8 mouse cellular contexts compared by ENCODE assay signal in genomic region chrX:94213384-94213783, GRCm38 (mm10). TPM values are rescaled to one million over a fixed set of nuclear protein-coding genes. Genes with fewer than 3 reads are reported as not detected.
DNase-seq lines count a peak whose midpoint lies in the region; ATAC-seq and TF ChIP-seq lines count a peak whose summit lies in the region.

No protein-coding gene starts in this region.

- DNase-seq in lung, embryonic 14.5 days = no peak
- DNase-seq in lung, postnatal 14 days = no peak
- DNase-seq in limb, embryonic 14.5 days (ENCODE audit: low spot score) = no peak
- no peak for DNase-seq in gastrocnemius, postnatal 10 days
- no peak for DNase-seq in spleen, adult 12 weeks (ENCODE audit: low spot score)

- WGBS in lung, embryonic 14.5 days = 5% methylated on average over 7 of the region's 7 CpGs
- 16% methylated on average over 7 of the region's 7 CpGs for WGBS in forebrain, embryonic 13.5 days
- 16% methylated on average over 7 of the region's 7 CpGs for WGBS in limb, embryonic 14.5 days
- 9% methylated on average over 7 of the region's 7 CpGs for WGBS in stomach, embryonic 14.5 days

- no peaks in the 10 kb centered on the region for H3K27me3 ChIP-seq in lung, embryonic 14.5 days (ENCODE audit: insufficient read depth, low read length)
- H3K27me3 ChIP-seq in forebrain, embryonic 13.5 days = no peaks in the 10 kb centered on the region
- no peaks in the 10 kb centered on the region for H3K27me3 ChIP-seq in limb, embryonic 14.5 days (ENCODE audit: control insufficient read depth, insufficient read depth, low read length)
- H3K27me3 ChIP-seq in stomach, embryonic 14.5 days (ENCODE audit: control insufficient read depth, insufficient read depth, low read length) = no peaks in the 10 kb centered on the region

- TF ChIP-seq POLR2A in limb, embryonic 14.5 days (IDR thresholded peaks at IDR 0.05; ENCODE audit: borderline replicate concordance, extremely low read depth, insufficient read depth, insufficient read length) = no peak

- peak; percentile 28; the same call in 1 of the 2 replicates for ATAC-seq in lung, embryonic 14.5 days (ENCODE audit: insufficient read depth)
- ATAC-seq in activated CD4-positive, CD25-positive, alpha-beta regulatory T cell, adult 4 months = peak; percentile 26
- no peak for ATAC-seq in forebrain, embryonic 13.5 days
- no peak for ATAC-seq in limb, embryonic 14.5 days (ENCODE audit: low FRiP score, low read depth)
- no peak for ATAC-seq in stomach, embryonic 14.5 days (ENCODE audit: insufficient number of reproducible peaks, insufficient read depth, low FRiP score, low read depth)

- TF ChIP-seq CTCF in lung, embryonic 14.5 days (IDR thresholded peaks at IDR 0.05; ENCODE audit: low read depth) = peak; percentile 11; the same call in 1 of the 2 replicates

- H3K9ac ChIP-seq in lung, embryonic 14.5 days = no peak overlapping the region
- peak overlapping the region; percentile 48 for H3K9ac ChIP-seq in forebrain, embryonic 13.5 days
- H3K9ac ChIP-seq in limb, embryonic 14.5 days (ENCODE audit: low read depth, low read length, severe bottlenecking) = 0 out of 2 replicates have a peak overlapping the region, but pooled peaks have one; percentile 81
- H3K9ac ChIP-seq in stomach, embryonic 14.5 days (replicated peaks; ENCODE audit: low read depth, low read length) = no peak overlapping the region

- peak overlapping the region; percentile 79; the same call in 1 of the 2 replicates for H3K27ac ChIP-seq in lung, embryonic 14.5 days (ENCODE audit: low read depth)
- peak overlapping the region; percentile 68; the same call in 1 of the 2 replicates for H3K27ac ChIP-seq in forebrain, embryonic 13.5 days
- H3K27ac ChIP-seq in limb, embryonic 14.5 days (replicated peaks; ENCODE audit: low read depth, low read length) = no peak overlapping the region; the same call in 1 of the 2 replicates
- no peak overlapping the region for H3K27ac ChIP-seq in stomach, embryonic 14.5 days (ENCODE audit: low read length)

- no peaks in the 10 kb centered on the region for H3K4me1 ChIP-seq in lung, embryonic 14.5 days (ENCODE audit: insufficient read depth)
- no peaks in the 10 kb centered on the region for H3K4me1 ChIP-seq in forebrain, embryonic 13.5 days
- H3K4me1 ChIP-seq in limb, embryonic 14.5 days (ENCODE audit: control insufficient read depth, insufficient read depth, low read length) = no peaks in the 10 kb centered on the region
- H3K4me1 ChIP-seq in stomach, embryonic 14.5 days (ENCODE audit: control insufficient read depth, insufficient read depth, low read length) = no peaks in the 10 kb centered on the region

- no peaks in the 10 kb centered on the region for H3K9me3 ChIP-seq in lung, embryonic 14.5 days (ENCODE audit: low read depth, low read length)
- H3K9me3 ChIP-seq in forebrain, embryonic 13.5 days (replicated peaks) = no peaks in the 10 kb centered on the region
- H3K9me3 ChIP-seq in limb, embryonic 14.5 days (ENCODE audit: control insufficient read depth, low read length) = no peaks in the 10 kb centered on the region
- no peaks in the 10 kb centered on the region for H3K9me3 ChIP-seq in stomach, embryonic 14.5 days (ENCODE audit: control insufficient read depth, low read depth, low read length)

- peaks cover 20% of the 10 kb centered on the region for H3K36me3 ChIP-seq in lung, embryonic 14.5 days (ENCODE audit: insufficient read depth)
- H3K36me3 ChIP-seq in forebrain, embryonic 13.5 days (ENCODE audit: poor library complexity, severe bottlenecking) = peaks cover 22% of the 10 kb centered on the region
- H3K36me3 ChIP-seq in limb, embryonic 14.5 days (ENCODE audit: control insufficient read depth, insufficient read depth, low read length) = peaks cover 14% of the 10 kb centered on the region
- H3K36me3 ChIP-seq in stomach, embryonic 14.5 days (ENCODE audit: control insufficient read depth, insufficient read depth, low read length) = peaks cover 6% of the 10 kb centered on the region

- H3K4me3 ChIP-seq in lung, embryonic 14.5 days (ENCODE audit: low read depth, low read length) = peak overlapping the region; percentile 74
- peak overlapping the region; percentile 74 for H3K4me3 ChIP-seq in forebrain, embryonic 13.5 days
- peak overlapping the region; percentile 76 for H3K4me3 ChIP-seq in limb, embryonic 14.5 days (replicated peaks; ENCODE audit: low read length)
- H3K4me3 ChIP-seq in stomach, embryonic 14.5 days (ENCODE audit: low read depth, low read length) = peak overlapping the region; percentile 76

- H3K4me2 ChIP-seq in lung, embryonic 14.5 days = peak overlapping the region; percentile 58
- peak overlapping the region; percentile 67 for H3K4me2 ChIP-seq in forebrain, embryonic 13.5 days
- peak overlapping the region; percentile 53 for H3K4me2 ChIP-seq in limb, embryonic 14.5 days (replicated peaks; ENCODE audit: low read depth, low read length, severe bottlenecking)
- peak overlapping the region; percentile 36 for H3K4me2 ChIP-seq in stomach, embryonic 14.5 days (replicated peaks; ENCODE audit: low read depth, low read length)

RNA-seq across cellular contexts. Expression of gene Eif2s3x, which starts 0.7 kb away (rescaled TPM):
- 73.0 and 116 TPM in 2 replicates for polyA plus RNA-seq in lung, embryonic 14.5 days (2014; fragmentation: Nextera tagmentation; extraction: Ambion mirVana)
- polyA plus RNA-seq in activated CD4-positive, CD25-positive, alpha-beta regulatory T cell, adult 4 months (2017; shearing (Covaris generic)) = 10 to 100 TPM; 69.3 to 77.1 TPM
- polyA plus RNA-seq in forebrain, embryonic 13.5 days (2015; fragmentation: Nextera tagmentation; extraction: Ambion mirVana) = 90.6 and 97.2 TPM in 2 replicates
- 87.3 and 117 TPM in 2 replicates for polyA plus RNA-seq in limb, embryonic 14.5 days (2012; rRNA removed)
- polyA plus RNA-seq in limb, embryonic 14.5 days (2014; fragmentation: Nextera tagmentation; extraction: Ambion mirVana) = 63.5 and 110 TPM in 2 replicates
- polyA plus RNA-seq in stomach, embryonic 14.5 days (2014; fragmentation: Nextera tagmentation; extraction: Ambion mirVana) = 74.1 and 103 TPM in 2 replicates
- 100 to 1,000 TPM in 1 of 2 experiments, 10 to 100 TPM in 1; 94.5 to 142 TPM for total RNA-seq in gastrocnemius, postnatal 10 days (2021)

RNA-seq across cellular contexts. Expression of gene Klhl15, which starts 21.0 kb away (rescaled TPM):
- polyA plus RNA-seq in lung, embryonic 14.5 days (2014; fragmentation: Nextera tagmentation; extraction: Ambion mirVana) = 9.1 and 10.4 TPM in 2 replicates
- polyA plus RNA-seq in activated CD4-positive, CD25-positive, alpha-beta regulatory T cell, adult 4 months (2017; shearing (Covaris generic)) = 1 to 10 TPM; 7.5 to 9.4 TPM
- polyA plus RNA-seq in forebrain, embryonic 13.5 days (2015; fragmentation: Nextera tagmentation; extraction: Ambion mirVana) = 8.9 and 9.3 TPM in 2 replicates
- 4.9 and 6.2 TPM in 2 replicates for polyA plus RNA-seq in limb, embryonic 14.5 days (2012; rRNA removed)
- polyA plus RNA-seq in limb, embryonic 14.5 days (2014; fragmentation: Nextera tagmentation; extraction: Ambion mirVana) = 10.6 and 11.7 TPM in 2 replicates
- 11.7 and 11.9 TPM in 2 replicates for polyA plus RNA-seq in stomach, embryonic 14.5 days (2014; fragmentation: Nextera tagmentation; extraction: Ambion mirVana)
- 10 to 100 TPM in 1 of 2 experiments, 1 to 10 TPM in 1; 4.6 to 11.1 TPM for total RNA-seq in gastrocnemius, postnatal 10 days (2021)

Comparison
In these comparisons a context has a peak if more than half of its experiments do, and no peak if none do; other contexts are left out.
1. ATAC-seq: peak in lung, embryonic 14.5 days (single experiment) and activated CD4-positive, CD25-positive, alpha-beta regulatory T cell, adult 4 months (single experiment); none in forebrain, embryonic 13.5 days (single experiment), limb, embryonic 14.5 days (single experiment) and stomach, embryonic 14.5 days (single experiment).
2. H3K27ac ChIP-seq: peak in lung, embryonic 14.5 days (single experiment) and forebrain, embryonic 13.5 days (single experiment); none in limb, embryonic 14.5 days (single experiment) and stomach, embryonic 14.5 days (single experiment).
3. H3K9ac ChIP-seq: peak in forebrain, embryonic 13.5 days (single experiment) and limb, embryonic 14.5 days (single experiment); none in lung, embryonic 14.5 days (single experiment) and stomach, embryonic 14.5 days (single experiment).
4. Peak in every context shown above with its lines, with median percentiles within 50 percentile points of each other: H3K4me2 ChIP-seq and H3K4me3 ChIP-seq.